Mouse (Mus musculus) intestine, embryonic 15.5 days (tissue): ENCODE data around the gene Glrp1. TPM values are rescaled to one million over a fixed set of nuclear protein-coding genes. Genes with fewer than 3 reads are reported as not detected.
A peak's percentile ranks its signal among the peaks of the same experiment; 100 is the strongest.

Source experiments
- ATAC-seq: fragments of 200-750 bp; cut with Nextera tagmentation; 2 replicates; pipeline ENCODE4 v1.8.0; 2017; ENCODE audit warnings: moderate TSS enrichment, moderate library complexity
- H3K27ac ChIP-seq: fragments of 300-500 bp; sonication (generic); 2 replicates; pipeline ENCODE4 v1.5.1; 2015; ENCODE audit warnings: mild to moderate bottlenecking, inconsistent platforms
- H3K27me3 ChIP-seq: fragments of 300-500 bp; sonication (generic); replicated peaks from 2 replicates; pipeline ENCODE4 v1.6.1; 2015; ENCODE audit warnings: inconsistent platforms
- H3K36me3 ChIP-seq: fragments of 300-500 bp; sonication (generic); 2 replicates; pipeline ENCODE4 v1.6.1; 2015; ENCODE audit warnings: inconsistent platforms
- H3K4me1 ChIP-seq: fragments of 300-500 bp; sonication (generic); replicated peaks from 2 replicates; pipeline ENCODE4 v1.6.1; 2015; ENCODE audit warnings: inconsistent platforms
- H3K4me2 ChIP-seq: fragments of 300-500 bp; sonication (generic); replicated peaks from 2 replicates; pipeline ENCODE4 v1.6.1; 2015; ENCODE audit warnings: mild to moderate bottlenecking, inconsistent platforms
- H3K4me3 ChIP-seq: fragments of 300-500 bp; sonication (generic); replicated peaks from 2 replicates; pipeline ENCODE4 v1.5.1; 2015; ENCODE audit warnings: inconsistent platforms
- H3K9ac ChIP-seq: fragments of 300-500 bp; sonication (generic); 2 replicates; pipeline ENCODE4 v1.6.1; 2015; ENCODE audit warnings: inconsistent platforms
- H3K9me3 ChIP-seq: fragments of 300-500 bp; sonication (generic); 2 replicates; pipeline ENCODE4 v1.6.1; 2016; ENCODE audit warnings: inconsistent platforms
- WGBS: fragments of 180-500 bp; shearing (Covaris S2); methylation state at CpG from one replicate; pipeline ENCODE4 v1.1.7; 2015; 5-methylcytosine and 5-hydroxymethylcytosine counted together
- polyA plus RNA-seq: library from polyadenylated mRNA; unstranded; fragments of >200 nt; fragmentation: Nextera tagmentation; extraction: Ambion mirVana; gene quantifications from 2 replicates; pipeline ENCODE4 v1.2.1, GENCODE M21; 2015

Glrp1 gene
- polyA plus RNA-seq, 1 experiment from 2014 or later = not detected

- Histone ChIP-seq H3K9me3 (no peaks in the 10 kb centered on the region), H3K4me1 (0 out of 2 replicates have a peak, but pooled peaks cover 3% of the 10 kb centered on the region), H3K27me3 (no peaks in the 10 kb centered on the region), H3K36me3 (no peaks in the 10 kb centered on the region), H3K4me2 (no peak overlapping the region), H3K9ac (no peak overlapping the region), H3K4me3 (no peak overlapping the region), H3K27ac (peak overlapping the region; percentile 11; the same call in 1 of the 2 replicates)
- WGBS = 64% methylated on average over 3 of the region's 3 CpGs
- ATAC-seq = no peak
These were observed 15.8 kb upstream of the Glrp1 start for GRCm38 (mm10) chr1:88525622-88526021.

DNA sequence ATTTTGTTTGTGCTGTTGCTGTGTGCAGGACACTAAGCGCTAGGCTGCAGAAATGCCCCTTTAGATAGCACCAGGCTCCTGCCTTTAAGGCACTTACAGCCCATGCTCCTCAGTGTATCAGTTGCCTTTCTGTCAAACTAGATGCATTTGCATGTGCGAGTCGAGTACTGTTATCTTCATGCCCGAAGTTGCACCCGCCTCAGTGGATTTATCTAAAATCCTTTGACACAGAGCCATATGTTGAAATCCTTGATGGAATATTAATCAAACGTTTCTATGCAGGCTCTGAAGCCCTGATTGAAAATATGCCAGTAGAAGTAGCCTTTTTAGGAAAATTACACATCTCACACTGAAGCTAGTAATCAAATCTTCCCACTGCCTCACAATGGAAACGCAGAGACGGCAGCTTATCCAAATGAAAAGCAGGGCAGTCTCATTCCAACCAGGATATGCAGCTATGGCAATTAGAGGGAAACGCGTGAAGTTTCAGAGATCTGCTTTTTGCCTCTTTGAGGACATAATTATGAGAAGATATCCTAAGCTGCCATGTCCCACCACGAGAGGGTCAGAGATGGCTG is 11.4 kb upstream of the Glrp1 start:
- Histone ChIP-seq H3K36me3 (no peaks in the 10 kb centered on the region), H3K4me2 (no peak overlapping the region), H3K4me1 (0 out of 2 replicates have a peak, but pooled peaks cover 3% of the 10 kb centered on the region), H3K9me3 (no peaks in the 10 kb centered on the region), H3K4me3 (no peak overlapping the region), H3K27ac (no peak overlapping the region), H3K27me3 (no peaks in the 10 kb centered on the region), H3K9ac (no peak overlapping the region)
- 86% methylated on average over 11 of the region's 11 CpGs for WGBS
- no peak for ATAC-seq

DNA sequence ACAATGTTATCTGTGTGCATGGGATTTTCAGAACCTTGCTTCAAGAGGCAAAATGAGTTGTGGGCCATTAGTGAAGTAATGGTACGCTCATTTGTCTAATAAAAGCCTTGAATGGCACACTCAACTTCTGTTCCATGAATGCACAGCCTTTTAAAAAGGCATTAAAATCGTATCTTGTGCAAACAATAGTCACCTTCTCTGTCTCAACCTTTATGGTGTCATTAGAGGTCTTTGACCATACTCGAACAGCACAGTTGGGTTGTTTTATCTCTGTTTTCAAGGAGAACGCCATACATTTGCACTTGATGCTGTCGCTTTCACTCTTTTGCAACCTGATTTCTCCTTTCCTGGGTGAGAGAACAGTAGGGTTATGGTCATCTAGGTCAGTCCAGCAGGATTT is 3.7 kb upstream of the Glrp1 start:
- Histone ChIP-seq H3K27me3 (no peaks in the 10 kb centered on the region), H3K36me3 (no peaks in the 10 kb centered on the region), H3K4me2 (no peak overlapping the region), H3K9me3 (no peaks in the 10 kb centered on the region), H3K4me3 (no peak overlapping the region), H3K4me1 (0 out of 2 replicates have a peak, but pooled peaks cover 3% of the 10 kb centered on the region), H3K9ac (no peak overlapping the region), H3K27ac (no peak overlapping the region)
- ATAC-seq = peak; percentile 78
- WGBS = 47% methylated on average over 5 of the region's 5 CpGs

- no peaks in the 10 kb centered on the region for H3K9me3 ChIP-seq
- H3K4me1 ChIP-seq = no peaks in the 10 kb centered on the region
- 37% methylated on average over 8 of the region's 8 CpGs for WGBS
- no peak overlapping the region for H3K4me3 ChIP-seq
- no peak overlapping the region for H3K27ac ChIP-seq
- no peak overlapping the region for H3K4me2 ChIP-seq
- H3K36me3 ChIP-seq = no peaks in the 10 kb centered on the region
- no peak for ATAC-seq
- H3K27me3 ChIP-seq = no peaks in the 10 kb centered on the region
- no peak overlapping the region for H3K9ac ChIP-seq
These were observed 2.0 kb downstream of the Glrp1 start for GRCm38 (mm10) chr1:88507886-88508285.

DNA sequence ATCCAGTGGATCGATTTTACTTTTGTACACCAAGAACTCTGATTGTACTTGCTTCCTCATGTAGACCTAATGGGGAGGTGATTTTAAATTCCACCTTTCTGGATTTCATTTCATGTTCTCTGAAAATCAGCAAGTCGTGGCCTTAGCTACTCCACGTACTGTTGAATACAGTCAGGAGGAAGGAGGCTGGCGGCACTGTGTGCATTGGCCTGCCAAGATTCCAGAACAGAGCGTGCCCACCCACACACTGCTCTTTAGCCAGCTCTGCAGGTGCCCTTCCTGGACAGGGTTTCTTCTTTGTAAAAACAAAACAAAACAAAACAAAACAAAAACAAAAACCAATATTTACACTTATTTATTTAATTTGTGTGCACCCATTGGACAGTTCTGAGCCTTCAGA is 2.7 kb downstream of the Glrp1 start:
- WGBS = 86% methylated on average over 5 of the region's 5 CpGs
- Histone ChIP-seq H3K4me1 (no peaks in the 10 kb centered on the region), H3K9ac (no peak overlapping the region), H3K4me3 (no peak overlapping the region), H3K4me2 (no peak overlapping the region), H3K27ac (no peak overlapping the region), H3K9me3 (no peaks in the 10 kb centered on the region), H3K27me3 (no peaks in the 10 kb centered on the region), H3K36me3 (no peaks in the 10 kb centered on the region)
- no peak for ATAC-seq

DNA sequence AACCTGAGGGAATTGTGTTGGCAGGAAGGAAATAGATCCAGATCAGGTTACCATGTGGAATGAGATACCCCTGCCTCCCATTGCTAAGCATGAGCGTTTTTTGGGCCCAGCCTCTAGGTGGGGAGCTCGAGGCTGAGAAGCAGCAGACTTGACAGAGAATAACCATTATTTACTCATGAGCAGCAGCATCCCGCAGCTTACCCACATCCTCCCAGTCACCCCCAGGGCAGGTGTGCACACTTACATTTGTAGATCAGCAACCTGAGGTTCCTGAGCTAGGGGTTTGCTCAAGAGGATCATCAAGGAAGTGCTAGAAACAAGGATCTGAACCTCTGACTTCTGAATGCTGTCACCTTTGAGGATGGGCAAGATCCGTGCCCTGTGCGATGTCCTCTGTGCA is 3.5 kb downstream of the Glrp1 start:
- Histone ChIP-seq H3K4me2 (no peak overlapping the region), H3K36me3 (no peaks in the 10 kb centered on the region), H3K27me3 (no peaks in the 10 kb centered on the region), H3K4me1 (no peaks in the 10 kb centered on the region), H3K4me3 (no peak overlapping the region), H3K9me3 (no peaks in the 10 kb centered on the region), H3K27ac (no peak overlapping the region), H3K9ac (no peak overlapping the region)
- WGBS = 84% methylated on average over 5 of the region's 5 CpGs
- no peak for ATAC-seq

DNA sequence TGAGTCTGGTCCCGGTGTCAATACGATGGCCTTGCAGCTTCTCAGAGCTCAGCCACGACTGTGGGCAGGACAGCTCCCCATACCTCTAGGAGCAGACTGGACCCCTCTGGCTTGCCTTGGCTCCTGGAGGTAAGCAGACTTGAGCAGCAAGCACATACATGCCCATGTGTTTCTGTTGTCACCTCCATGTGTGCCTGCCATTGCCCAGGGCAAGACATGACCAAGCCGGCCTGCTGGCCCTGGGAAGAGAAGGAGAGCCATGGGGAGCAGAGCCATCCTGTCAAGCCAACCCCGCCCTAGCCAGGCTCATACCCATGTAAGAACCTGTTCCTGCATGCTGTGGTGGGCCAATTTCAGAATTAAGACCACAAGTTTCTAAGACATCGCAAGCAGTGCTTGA is 4.2 kb downstream of the Glrp1 start:
- Histone ChIP-seq H3K9me3 (no peaks in the 10 kb centered on the region), H3K9ac (no peak overlapping the region), H3K36me3 (no peaks in the 10 kb centered on the region), H3K4me1 (no peaks in the 10 kb centered on the region), H3K4me2 (no peak overlapping the region), H3K27me3 (no peaks in the 10 kb centered on the region), H3K27ac (no peak overlapping the region), H3K4me3 (no peak overlapping the region)
- 77% methylated on average over 6 of the region's 6 CpGs for WGBS
- ATAC-seq = no peak

DNA sequence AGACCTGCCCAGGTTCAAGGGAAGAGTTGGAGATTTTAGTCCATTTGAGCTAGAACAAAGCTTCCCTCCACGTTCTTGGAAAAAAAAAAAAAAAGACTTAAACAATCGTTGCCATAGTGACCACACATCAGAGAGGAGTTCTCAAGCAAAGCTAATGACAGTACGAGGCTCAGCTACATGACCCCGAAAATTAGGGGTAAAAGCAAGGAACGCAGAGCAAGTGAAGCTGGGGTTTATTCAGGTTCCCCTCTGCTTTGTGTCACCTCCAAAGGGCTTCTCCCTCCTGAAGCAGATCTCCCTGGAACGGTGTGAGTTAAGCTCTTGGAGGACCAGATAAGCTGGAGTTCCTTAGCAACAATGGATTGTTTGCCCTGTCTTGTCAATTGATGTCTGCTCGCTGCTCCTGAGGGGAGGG is 5.3 kb downstream of the Glrp1 start:
- Histone ChIP-seq H3K4me1 (no peaks in the 10 kb centered on the region), H3K36me3 (no peaks in the 10 kb centered on the region), H3K27me3 (no peaks in the 10 kb centered on the region), H3K4me3 (no peak overlapping the region), H3K9me3 (no peaks in the 10 kb centered on the region), H3K27ac (no peak overlapping the region), H3K9ac (no peak overlapping the region), H3K4me2 (no peak overlapping the region)
- ATAC-seq = no peak
- WGBS = 11% methylated on average over 7 of the region's 7 CpGs

GRCm38 (mm10) chr1:88502822-88503221 is 7.0 kb downstream of the Glrp1 start:
- no peaks in the 10 kb centered on the region for H3K36me3 ChIP-seq
- ATAC-seq = no peak
- H3K9me3 ChIP-seq = no peaks in the 10 kb centered on the region
- no peaks in the 10 kb centered on the region for H3K4me1 ChIP-seq
- no peak overlapping the region for H3K4me2 ChIP-seq
- 83% methylated on average over 1 of the region's 1 CpGs for WGBS
- H3K9ac ChIP-seq = no peak overlapping the region
- no peak overlapping the region for H3K27ac ChIP-seq
- no peaks in the 10 kb centered on the region for H3K27me3 ChIP-seq
- H3K4me3 ChIP-seq = no peak overlapping the region

- 64% methylated on average over 11 of the region's 11 CpGs for WGBS
- Histone ChIP-seq H3K27ac (no peak overlapping the region), H3K27me3 (no peaks in the 10 kb centered on the region), H3K9me3 (no peaks in the 10 kb centered on the region), H3K36me3 (no peaks in the 10 kb centered on the region), H3K9ac (no peak overlapping the region), H3K4me1 (no peaks in the 10 kb centered on the region), H3K4me2 (no peak overlapping the region), H3K4me3 (no peak overlapping the region)
- ATAC-seq = no peak
These were observed 10.6 kb downstream of the Glrp1 start for GRCm38 (mm10) chr1:88499230-88499737.

GRCm38 (mm10) chr1:88497407-88497806 is 12.5 kb downstream of the Glrp1 start:
- whole genome bisulfite sequencing = 82% methylated on average over 3 of the region's 3 CpGs
- H3K27ac ChIP-seq = no peak overlapping the region
- no peaks in the 10 kb centered on the region for H3K9me3 ChIP-seq
- H3K36me3 ChIP-seq = no peaks in the 10 kb centered on the region
- no peaks in the 10 kb centered on the region; the same call in 1 of the 2 replicates for H3K4me1 ChIP-seq
- ATAC-seq = no peak
- H3K27me3 ChIP-seq = no peaks in the 10 kb centered on the region
- no peak overlapping the region for H3K9ac ChIP-seq
- no peak overlapping the region for H3K4me3 ChIP-seq
- H3K4me2 ChIP-seq = no peak overlapping the region

DNA sequence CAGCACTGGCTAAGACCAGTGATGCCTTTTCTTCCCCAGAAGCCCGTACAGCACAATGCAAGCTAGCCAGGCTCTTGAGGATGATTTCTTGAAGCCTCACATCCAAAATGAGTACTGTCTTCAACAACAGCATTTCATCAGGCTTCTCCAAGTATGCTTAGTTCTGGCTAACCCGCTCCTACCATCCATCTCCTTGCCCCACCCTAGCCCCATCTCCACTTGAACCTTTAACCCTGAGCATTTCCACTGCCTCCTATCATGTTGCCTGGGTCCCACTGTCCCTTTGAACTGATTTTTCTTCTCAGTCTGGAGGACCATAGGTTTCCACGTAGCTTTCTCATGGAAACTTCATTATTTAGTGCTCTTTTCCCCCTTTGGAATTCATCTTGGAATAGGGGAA is 17.5 kb downstream of the Glrp1 start:
- 68% methylated on average over 3 of the region's 3 CpGs for WGBS
- Histone ChIP-seq H3K36me3 (no peaks in the 10 kb centered on the region), H3K27ac (no peak overlapping the region), H3K9me3 (no peaks in the 10 kb centered on the region), H3K4me1 (peaks cover 10% of the 10 kb centered on the region), H3K27me3 (no peaks in the 10 kb centered on the region), H3K4me3 (no peak overlapping the region), H3K9ac (no peak overlapping the region), H3K4me2 (no peak overlapping the region)
- peak; percentile 53; the same call in 1 of the 2 replicates for ATAC-seq

- WGBS = 40% methylated on average over 17 of the region's 17 CpGs
- Histone ChIP-seq H3K27ac (no peak overlapping the region), H3K27me3 (no peaks in the 10 kb centered on the region), H3K4me2 (peak overlapping the region; percentile 24; the same call in 1 of the 2 replicates), H3K4me3 (no peak overlapping the region), H3K9me3 (no peaks in the 10 kb centered on the region), H3K36me3 (no peaks in the 10 kb centered on the region), H3K4me1 (peaks cover 10% of the 10 kb centered on the region), H3K9ac (no peak overlapping the region)
- ATAC-seq = peak; percentile 87
These were observed 18.1 kb downstream of the Glrp1 start for GRCm38 (mm10) chr1:88491617-88492378.
